Mouse (Mus musculus): Measurements from ENCODE around the gene Hoxc11.

DNA sequence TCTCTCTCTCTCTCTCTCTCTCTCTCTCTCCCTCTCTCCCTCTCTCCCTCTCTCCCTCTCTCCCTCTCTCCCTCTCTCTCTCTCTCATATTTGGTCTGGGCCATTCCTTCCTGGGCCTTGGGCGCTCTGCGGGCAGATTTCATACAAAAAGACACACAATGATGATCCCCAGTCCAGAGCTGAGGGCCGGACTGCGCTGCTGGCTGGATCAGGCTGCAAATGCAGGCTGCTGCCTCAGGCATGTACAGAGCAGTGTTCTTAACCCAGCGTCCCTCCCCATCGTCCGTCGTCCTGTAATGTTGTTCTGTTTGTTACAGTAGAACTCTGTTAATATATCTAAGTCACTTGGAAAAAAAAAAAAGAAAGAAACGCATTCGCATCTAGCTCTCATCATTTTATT is 30.3 kb downstream of the Hoxc11 start:
- TF ChIP-seq CTCF (IDR thresholded peaks at IDR 0.05; ENCODE audit: insufficient read depth, low read length): no peak
- TF ChIP-seq POLR2A (IDR thresholded peaks at IDR 0.05; ENCODE audit: borderline replicate concordance, extremely low read depth, low read depth, low read length): no peak
